Mouse (Mus musculus) thymus, postnatal 14 days (tissue): ENCODE data around the gene Ap2b1.

Source experiments
- DNase-seq: peaks from one replicate; pipeline ENCODE4 v3.0.0; 2021

The Ap2b1 gene

GRCm38 (mm10) chr11:83448021-83448926 lies 149.4 kb downstream of the Ap2b1 start:
- no peak for DNase-seq

- no peak for DNase-seq
Measured at GRCm38 (mm10) chr11:83448927-83449236, 150.1 kb downstream of the Ap2b1 start.

DNA sequence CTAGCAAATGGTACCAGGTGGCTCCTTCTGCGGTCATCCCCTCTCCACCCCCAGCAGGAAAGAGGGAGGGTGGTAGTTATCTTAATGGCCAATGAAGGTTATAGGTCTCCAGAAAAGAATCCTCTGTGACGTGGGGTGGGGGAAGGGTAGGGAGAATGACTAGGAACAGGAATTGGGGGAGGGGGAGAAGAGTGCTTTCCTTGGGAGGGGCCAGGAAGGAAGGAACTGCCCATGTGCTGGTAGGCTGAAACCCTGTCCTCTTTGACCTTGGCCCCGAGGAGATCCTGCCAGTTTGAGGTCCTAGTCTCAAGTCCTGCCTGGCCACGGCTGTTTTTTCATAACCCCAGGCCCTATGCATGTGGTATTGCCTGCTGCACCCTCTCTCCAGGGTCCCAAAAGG lies 150.5 kb downstream of the Ap2b1 start:
- no peak for DNase-seq

DNA sequence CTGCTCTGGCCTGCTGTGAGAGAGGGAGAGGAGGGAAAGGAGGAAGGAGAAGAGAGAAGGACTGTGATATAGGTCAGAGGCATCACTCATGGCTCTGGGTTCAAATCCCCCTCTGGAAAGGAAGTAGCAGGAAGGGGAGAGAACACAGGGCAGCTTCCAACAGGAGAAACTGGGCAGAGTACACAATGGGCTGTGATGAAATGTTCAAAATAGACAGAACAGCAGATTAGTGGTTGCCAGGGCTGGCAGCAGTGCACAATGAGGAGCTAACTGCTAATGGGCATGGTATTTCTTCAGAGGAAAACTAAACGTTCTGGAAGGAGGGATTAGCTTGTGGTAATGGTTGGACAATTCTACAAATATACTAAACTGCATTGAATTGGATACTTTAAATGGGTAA lies 151.7 kb downstream of the Ap2b1 start:
- DNase-seq, result no peak

DNA sequence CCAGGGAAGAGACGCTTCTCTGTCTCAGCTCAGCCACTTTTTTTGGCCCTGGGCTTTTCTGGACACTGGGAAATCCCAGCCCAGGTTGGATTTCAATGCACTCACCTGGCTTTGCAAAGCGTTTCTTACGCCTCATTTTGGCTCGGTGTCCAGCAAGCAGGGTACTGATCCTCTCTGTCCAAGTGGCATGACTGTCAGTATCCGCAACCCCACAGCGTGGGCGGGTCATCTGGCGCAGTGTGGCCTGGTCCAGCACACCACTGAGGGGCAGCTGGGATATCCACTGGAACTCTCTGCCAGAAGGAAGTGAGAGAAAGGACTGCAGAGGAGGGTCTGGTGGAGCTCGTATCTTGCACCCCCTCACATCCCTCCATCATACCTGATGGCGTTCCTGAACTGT lies 152.5 kb downstream of the Ap2b1 start:
- DNase-seq, result no peak

GRCm38 (mm10) chr11:83454548-83454947 lies 155.7 kb downstream of the Ap2b1 start:
- DNase-seq, result no peak
